Mouse (Mus musculus): ENCODE measurements at regions not wholly inside any gene's neighbourhood (a gene's known extent, or its start where the extent isn't known, plus 50 kb on each side); places are given as distances from the start of the nearest gene placed in this dataset.

GRCm38 (mm10) chr6:101931768-101932167 lies 554.1 kb upstream of the Pdzrn3 start:
- H3K9me3 ChIP-seq = no peaks in the 10 kb centered on the region
- no peak overlapping the region for H3K27ac ChIP-seq
- peaks cover 23% of the 10 kb centered on the region for H3K27me3 ChIP-seq (ENCODE audit: poor library complexity, severe bottlenecking)
- peaks cover 3% of the 10 kb centered on the region; the same call in 1 of the 2 replicates for H3K4me1 ChIP-seq
- no peak overlapping the region for H3K4me3 ChIP-seq
- DNase-seq (ENCODE audit: extremely low spot score, low spot score) = no peak
- H3K36me3 ChIP-seq (replicated peaks) = no peaks in the 10 kb centered on the region
- WGBS = 95% methylated on average over 5 of the region's 5 CpGs

DNA sequence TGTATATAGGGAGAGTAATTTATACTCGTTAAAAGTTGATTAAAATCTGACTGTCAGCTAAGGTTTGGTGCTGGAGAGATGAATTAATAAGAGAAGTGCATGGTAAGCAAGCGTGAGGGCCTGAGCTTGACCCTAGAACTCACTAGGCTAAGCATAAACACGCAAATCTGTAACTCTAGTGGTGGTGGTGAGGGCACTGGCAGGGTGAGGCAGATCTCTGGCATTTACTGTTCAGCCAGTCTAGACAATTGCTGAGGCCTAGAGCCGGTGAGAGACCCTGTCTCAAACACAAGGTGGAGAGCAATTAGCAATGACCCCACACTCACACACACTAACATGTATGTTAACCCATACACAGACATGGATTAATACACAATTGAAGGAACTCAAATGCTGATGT lies 544.0 kb upstream of the Pdzrn3 start:
- no peak overlapping the region for H3K4me3 ChIP-seq
- no peak for DNase-seq (ENCODE audit: extremely low spot score, low spot score)
- 87% methylated on average over 4 of the region's 4 CpGs for WGBS
- H3K36me3 ChIP-seq (replicated peaks) = no peaks in the 10 kb centered on the region
- H3K27ac ChIP-seq = no peak overlapping the region
- no peaks in the 10 kb centered on the region for H3K4me1 ChIP-seq
- H3K27me3 ChIP-seq (ENCODE audit: poor library complexity, severe bottlenecking) = no peaks in the 10 kb centered on the region
- H3K9me3 ChIP-seq = no peaks in the 10 kb centered on the region

- DNase-seq (ENCODE audit: extremely low spot score, low spot score) = no peak
- Histone ChIP-seq H3K27me3 (ENCODE audit: poor library complexity, severe bottlenecking) (no peaks in the 10 kb centered on the region), H3K9me3 (no peaks in the 10 kb centered on the region), H3K36me3 (replicated peaks) (no peaks in the 10 kb centered on the region), H3K4me3 (no peak overlapping the region), H3K4me1 (no peaks in the 10 kb centered on the region), H3K27ac (no peak overlapping the region)
Measured at GRCm38 (mm10) chr6:101921186-101921585, 543.5 kb upstream of the Pdzrn3 start.

DNA sequence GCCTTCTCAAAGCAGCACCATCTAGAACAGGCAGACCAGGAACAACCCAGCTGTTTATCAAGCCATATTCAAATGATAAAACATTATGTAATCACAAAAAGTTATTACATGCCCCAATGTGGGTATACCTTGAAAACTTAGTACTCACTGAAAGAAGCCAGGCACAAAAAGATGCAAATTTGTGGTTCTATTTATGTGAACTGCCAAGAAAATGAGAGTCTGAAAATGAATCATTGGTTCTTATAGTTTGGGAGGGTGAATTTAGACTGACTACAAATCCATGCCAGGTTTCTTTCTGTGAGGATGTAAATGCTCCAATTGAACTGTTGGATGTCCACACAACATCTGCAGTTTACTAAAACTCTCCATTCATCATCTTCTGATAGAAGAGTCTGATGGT lies 541.2 kb upstream of the Pdzrn3 start:
- DNase-seq (ENCODE audit: extremely low spot score, low spot score) = no peak
- Histone ChIP-seq H3K36me3 (replicated peaks) (no peaks in the 10 kb centered on the region), H3K4me1 (no peaks in the 10 kb centered on the region), H3K4me3 (no peak overlapping the region), H3K9me3 (no peaks in the 10 kb centered on the region), H3K27me3 (ENCODE audit: poor library complexity, severe bottlenecking) (no peaks in the 10 kb centered on the region), H3K27ac (no peak overlapping the region)

- Histone ChIP-seq H3K27ac (no peak overlapping the region), H3K4me1 (no peaks in the 10 kb centered on the region), H3K36me3 (replicated peaks) (no peaks in the 10 kb centered on the region), H3K27me3 (ENCODE audit: poor library complexity, severe bottlenecking) (no peaks in the 10 kb centered on the region), H3K9me3 (no peaks in the 10 kb centered on the region), H3K4me3 (no peak overlapping the region)
- DNase-seq (ENCODE audit: extremely low spot score, low spot score) = no peak
- 88% methylated on average over 2 of the region's 2 CpGs for WGBS
Measured at GRCm38 (mm10) chr6:101905029-101905342, 527.3 kb upstream of the Pdzrn3 start.

- H3K27me3 ChIP-seq (ENCODE audit: poor library complexity, severe bottlenecking) = no peaks in the 10 kb centered on the region
- no peak overlapping the region for H3K4me3 ChIP-seq
- DNase-seq (ENCODE audit: extremely low spot score, low spot score) = no peak
- no peaks in the 10 kb centered on the region for H3K9me3 ChIP-seq
- no peaks in the 10 kb centered on the region for H3K4me1 ChIP-seq
- H3K36me3 ChIP-seq (replicated peaks) = no peaks in the 10 kb centered on the region
- H3K27ac ChIP-seq = no peak overlapping the region
- WGBS = 86% methylated on average over 2 of the region's 2 CpGs
Measured at GRCm38 (mm10) chr6:101904234-101905028, 526.7 kb upstream of the Pdzrn3 start.

- H3K36me3 ChIP-seq (replicated peaks) = no peaks in the 10 kb centered on the region
- no peak for DNase-seq (ENCODE audit: extremely low spot score, low spot score)
- no peaks in the 10 kb centered on the region for H3K9me3 ChIP-seq
- 77% methylated on average over 2 of the region's 2 CpGs for WGBS
- H3K4me1 ChIP-seq = no peaks in the 10 kb centered on the region
- no peaks in the 10 kb centered on the region for H3K27me3 ChIP-seq (ENCODE audit: poor library complexity, severe bottlenecking)
- no peak overlapping the region for H3K27ac ChIP-seq
- no peak overlapping the region for H3K4me3 ChIP-seq
Measured at GRCm38 (mm10) chr6:101902276-101902675, 524.6 kb upstream of the Pdzrn3 start.

- no peak for DNase-seq (ENCODE audit: extremely low spot score, low spot score)
- Histone ChIP-seq H3K36me3 (replicated peaks) (no peaks in the 10 kb centered on the region), H3K4me3 (no peak overlapping the region), H3K9me3 (no peaks in the 10 kb centered on the region), H3K4me1 (no peaks in the 10 kb centered on the region), H3K27me3 (ENCODE audit: poor library complexity, severe bottlenecking) (no peaks in the 10 kb centered on the region), H3K27ac (no peak overlapping the region)
- 82% methylated on average over 4 of the region's 4 CpGs for WGBS
Measured at GRCm38 (mm10) chr6:101898544-101898943, 520.8 kb upstream of the Pdzrn3 start.

GRCm38 (mm10) chr6:101890655-101891054 lies 513.0 kb upstream of the Pdzrn3 start:
- Histone ChIP-seq H3K36me3 (replicated peaks) (no peaks in the 10 kb centered on the region), H3K27me3 (ENCODE audit: poor library complexity, severe bottlenecking) (no peaks in the 10 kb centered on the region), H3K4me3 (no peak overlapping the region), H3K4me1 (no peaks in the 10 kb centered on the region), H3K9me3 (no peaks in the 10 kb centered on the region), H3K27ac (no peak overlapping the region)
- DNase-seq (ENCODE audit: extremely low spot score, low spot score) = no peak

- Histone ChIP-seq H3K36me3 (replicated peaks) (no peaks in the 10 kb centered on the region), H3K4me1 (peaks cover 17% of the 10 kb centered on the region), H3K27me3 (ENCODE audit: poor library complexity, severe bottlenecking) (no peaks in the 10 kb centered on the region), H3K27ac (no peak overlapping the region), H3K4me3 (no peak overlapping the region), H3K9me3 (no peaks in the 10 kb centered on the region)
- WGBS = 69% methylated on average over 4 of the region's 4 CpGs
- no peak for DNase-seq (ENCODE audit: extremely low spot score, low spot score)
Measured at GRCm38 (mm10) chr6:101882938-101883337, 505.2 kb upstream of the Pdzrn3 start.

GRCm38 (mm10) chr6:101874894-101875293 lies 497.2 kb upstream of the Pdzrn3 start:
- Histone ChIP-seq H3K36me3 (replicated peaks) (no peaks in the 10 kb centered on the region), H3K4me3 (no peak overlapping the region), H3K9me3 (no peaks in the 10 kb centered on the region), H3K27ac (no peak overlapping the region), H3K4me1 (no peaks in the 10 kb centered on the region), H3K27me3 (ENCODE audit: poor library complexity, severe bottlenecking) (no peaks in the 10 kb centered on the region)
- WGBS = 80% methylated on average over 1 of the region's 1 CpGs
- DNase-seq (ENCODE audit: extremely low spot score, low spot score) = no peak

- Histone ChIP-seq H3K4me3 (no peak overlapping the region), H3K36me3 (replicated peaks) (no peaks in the 10 kb centered on the region), H3K9me3 (no peaks in the 10 kb centered on the region), H3K27ac (no peak overlapping the region), H3K27me3 (ENCODE audit: poor library complexity, severe bottlenecking) (no peaks in the 10 kb centered on the region), H3K4me1 (no peaks in the 10 kb centered on the region)
- DNase-seq (ENCODE audit: extremely low spot score, low spot score) = no peak
- WGBS = 87% methylated on average over 5 of the region's 5 CpGs
Measured at GRCm38 (mm10) chr6:101858895-101859294, 481.2 kb upstream of the Pdzrn3 start.

- 91% methylated on average over 4 of the region's 4 CpGs for WGBS
- no peaks in the 10 kb centered on the region for H3K27me3 ChIP-seq (ENCODE audit: poor library complexity, severe bottlenecking)
- no peaks in the 10 kb centered on the region for H3K4me1 ChIP-seq
- no peak for DNase-seq (ENCODE audit: extremely low spot score, low spot score)
- H3K9me3 ChIP-seq = no peaks in the 10 kb centered on the region
- H3K27ac ChIP-seq = no peak overlapping the region
- no peaks in the 10 kb centered on the region for H3K36me3 ChIP-seq (replicated peaks)
- no peak overlapping the region for H3K4me3 ChIP-seq
Measured at GRCm38 (mm10) chr6:101840695-101841094, 463.0 kb upstream of the Pdzrn3 start.

DNA sequence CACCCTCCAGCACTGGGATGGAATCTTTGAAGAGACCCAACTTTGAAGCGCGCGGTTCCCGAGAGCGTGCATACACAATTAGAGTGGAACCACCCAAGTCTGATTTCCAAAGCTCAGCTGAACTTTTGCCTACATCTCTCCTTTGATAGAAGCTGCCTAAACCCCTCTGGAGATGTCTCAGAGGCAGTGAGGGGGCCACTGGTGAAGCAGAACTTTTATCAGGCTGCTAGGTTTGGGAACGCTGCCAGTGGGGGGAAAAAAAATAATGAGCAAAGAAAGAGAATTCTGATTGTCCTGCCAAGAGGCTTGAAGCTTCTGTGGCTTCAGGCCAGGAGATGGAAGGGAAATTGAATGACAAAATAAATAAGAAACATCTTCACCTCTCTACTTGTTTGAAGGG lies 459.9 kb upstream of the Pdzrn3 start:
- WGBS = 82% methylated on average over 6 of the region's 6 CpGs
- H3K27me3 ChIP-seq (ENCODE audit: poor library complexity, severe bottlenecking) = no peaks in the 10 kb centered on the region
- H3K9me3 ChIP-seq = no peaks in the 10 kb centered on the region
- DNase-seq (ENCODE audit: extremely low spot score, low spot score) = no peak
- no peaks in the 10 kb centered on the region for H3K36me3 ChIP-seq (replicated peaks)
- no peak overlapping the region for H3K27ac ChIP-seq
- no peak overlapping the region for H3K4me3 ChIP-seq
- H3K4me1 ChIP-seq = no peaks in the 10 kb centered on the region

Measured in forebrain, embryonic 10.5 days (tissue).